ENCODE assay signal across 26 mouse cellular contexts in the genomic region with DNA sequence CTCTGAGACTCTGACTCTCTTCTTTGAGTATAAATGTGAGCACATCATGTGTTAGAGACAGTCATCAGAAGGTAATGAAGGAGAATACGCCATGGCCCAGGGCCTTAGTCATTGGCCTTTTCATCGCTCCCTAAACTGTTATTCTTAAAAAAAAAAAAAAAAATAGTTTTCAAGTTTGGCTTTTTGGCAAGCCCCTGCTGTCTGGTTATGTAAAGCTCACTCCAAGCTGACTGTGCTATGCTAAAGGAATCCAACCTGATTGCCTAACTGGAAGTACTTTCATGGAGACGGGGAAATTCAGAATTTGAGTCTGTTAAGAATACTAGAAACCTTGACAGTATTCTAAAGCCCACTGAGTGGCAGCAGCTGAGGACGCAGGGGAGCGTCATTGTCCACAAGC. TPM values are rescaled to one million over a fixed set of nuclear protein-coding genes. Genes with fewer than 3 reads are reported as not detected.
DNase-seq lines count a peak whose midpoint lies in the region; ATAC-seq and TF ChIP-seq lines count a peak whose summit lies in the region.
"Had no signal": no experiment of that assay in that cellular context is flagged by ENCODE, and none has a peak within 500 bp of the region (broad histone marks: within the 10 kb centered on the region; RNA-seq: fewer than 3 reads in every experiment).

No protein-coding gene starts in this region.

- no peak for ATAC-seq in liver, embryonic 13.5 days (ENCODE audit: low read depth)
- ATAC-seq in stomach, postnatal 0 days (ENCODE audit: low FRiP score, low TSS enrichment), result no peak
- ATAC-seq: CD4-positive, CD25-positive, alpha-beta regulatory T cell, adult 4 months; forebrain, embryonic 15.5 days; midbrain, embryonic 15.5 days had no signal

- H3K4me2 ChIP-seq in liver, embryonic 13.5 days, result no peak overlapping the region
- no peak overlapping the region for H3K4me2 ChIP-seq in stomach, postnatal 0 days (replicated peaks; ENCODE audit: low read depth)
- H3K4me2 ChIP-seq: embryonic facial prominence, embryonic 12.5 days; forebrain, embryonic 15.5 days; hindbrain, embryonic 15.5 days; limb, embryonic 13.5 days; lung, embryonic 14.5 days; midbrain, embryonic 15.5 days; neural tube, embryonic 13.5 days; stomach, embryonic 15.5 days had no signal

- H3K27me3 ChIP-seq in liver, embryonic 13.5 days, result no peaks in the 10 kb centered on the region
- no peaks in the 10 kb centered on the region for H3K27me3 ChIP-seq in stomach, postnatal 0 days (ENCODE audit: control insufficient read depth, insufficient read depth, low read length)
- H3K27me3 ChIP-seq: embryonic facial prominence, embryonic 12.5 days; forebrain, embryonic 15.5 days; hindbrain, embryonic 15.5 days; limb, embryonic 13.5 days; midbrain, embryonic 15.5 days; neural tube, embryonic 13.5 days; stomach, embryonic 15.5 days had no signal

- intact Hi-C loops in gastrocnemius, adult 2 months (cut with DNase I), result no loop called here

- peak overlapping the region; percentile 61 for H3K27ac ChIP-seq in gastrocnemius, adult 2 months
- peak overlapping the region; percentile 29; the same call in 1 of the 2 replicates for H3K27ac ChIP-seq in liver, embryonic 13.5 days
- H3K27ac ChIP-seq in stomach, postnatal 0 days (replicated peaks), result no peak overlapping the region
- H3K27ac ChIP-seq: embryonic facial prominence, embryonic 12.5 days; forebrain, embryonic 15.5 days; hindbrain, embryonic 15.5 days; limb, embryonic 13.5 days; macrophage; midbrain, embryonic 15.5 days; neural tube, embryonic 13.5 days; stomach, embryonic 15.5 days had no signal

- no peak for TF ChIP-seq CTCF in gastrocnemius, adult 2 months (IDR thresholded peaks at IDR 0.05)
- no peak for TF ChIP-seq CTCF in stomach, postnatal 0 days (IDR thresholded peaks at IDR 0.05; ENCODE audit: low read depth)

- no peak overlapping the region for H3K4me3 ChIP-seq in gastrocnemius, adult 2 months
- H3K4me3 ChIP-seq in liver, embryonic 13.5 days (replicated peaks), result no peak overlapping the region
- H3K4me3 ChIP-seq in stomach, postnatal 0 days (ENCODE audit: low read depth, low read length), result no peak overlapping the region
- H3K4me3 ChIP-seq: embryonic facial prominence, embryonic 12.5 days; forebrain, embryonic 15.5 days; hindbrain, embryonic 15.5 days; limb, embryonic 13.5 days; midbrain, embryonic 15.5 days; neural tube, embryonic 13.5 days; stomach, embryonic 15.5 days had no signal

- H3K36me3 ChIP-seq in liver, embryonic 13.5 days, result peaks cover 92% of the 10 kb centered on the region
- H3K36me3 ChIP-seq in stomach, postnatal 0 days (ENCODE audit: control insufficient read depth, insufficient read depth, low read length), result no peaks in the 10 kb centered on the region

- H3K4me1 ChIP-seq in liver, embryonic 13.5 days (replicated peaks), result peaks cover 48% of the 10 kb centered on the region
- H3K4me1 ChIP-seq in stomach, postnatal 0 days (replicated peaks; ENCODE audit: control insufficient read depth, insufficient read depth), result no peaks in the 10 kb centered on the region
- H3K4me1 ChIP-seq: forebrain, embryonic 15.5 days had no signal

- no peak overlapping the region for H3K9ac ChIP-seq in liver, embryonic 13.5 days
- H3K9ac ChIP-seq in stomach, postnatal 0 days (ENCODE audit: low read length), result no peak overlapping the region
- H3K9ac ChIP-seq: embryonic facial prominence, embryonic 12.5 days; forebrain, embryonic 15.5 days; hindbrain, embryonic 15.5 days; limb, embryonic 13.5 days; lung, embryonic 14.5 days; midbrain, embryonic 15.5 days; neural tube, embryonic 13.5 days; stomach, embryonic 15.5 days had no signal

- no peak for TF ChIP-seq EP300 in stomach, postnatal 0 days (optimal IDR thresholded peaks at IDR 0.05)

- DNase-seq in gastrocnemius, adult 2 months, result no peak
- DNase-seq in gastrocnemius, adult 18-20 months (ENCODE audit: low spot score), result no peak
- no peak for DNase-seq in liver, embryonic 13.5 days
- DNase-seq in liver, result no peak
- DNase-seq in brain, adult 2 months (ENCODE audit: low read depth, low spot score), result peak; percentile 42
- peak; percentile 5 for DNase-seq in stomach, postnatal 0 days (ENCODE audit: low spot score)
- no peak for DNase-seq in cerebellum, postnatal 10 days
- DNase-seq: adrenal gland, adult 2 months; cerebellum, adult 18-20 months; cerebellum, postnatal 25 days; gastrocnemius, postnatal 36 days; kidney, adult 9 months; kidney, postnatal 25 days; lung, embryonic 14.5 days; retina, postnatal 1 day; thymus, adult 18-20 months; thymus, postnatal 4 days had no signal

- WGBS in liver, embryonic 13.5 days (ENCODE audit: insufficient replicate concordance), result 93% methylated on average over 5 of the region's 5 CpGs
- 76% methylated on average over 5 of the region's 5 CpGs for WGBS in stomach, postnatal 0 days

- no peaks in the 10 kb centered on the region for H3K9me3 ChIP-seq in liver, embryonic 13.5 days (replicated peaks)
- no peaks in the 10 kb centered on the region for H3K9me3 ChIP-seq in stomach, postnatal 0 days (ENCODE audit: control insufficient read depth, low read length)
- H3K9me3 ChIP-seq: embryonic facial prominence, embryonic 12.5 days; forebrain, embryonic 15.5 days; hindbrain, embryonic 15.5 days; limb, embryonic 13.5 days; midbrain, embryonic 15.5 days; neural tube, embryonic 13.5 days; stomach, embryonic 15.5 days had no signal

RNA-seq across cellular contexts. Expression of gene Rnf145, which starts 22.5 kb away (rescaled TPM):
- total RNA-seq in gastrocnemius, adult 2 months (2021), result 1 to 10 TPM; 6.0 to 7.3 TPM
- 1 to 10 TPM; 6.5 to 7.4 TPM for total RNA-seq in gastrocnemius, adult 18-20 months (2021)
- 45.9 and 47.8 TPM in 2 replicates for polyA plus RNA-seq in liver, embryonic 13.5 days (2015; fragmentation: Nextera tagmentation; extraction: Ambion mirVana)
- 29.5 and 30.5 TPM in 2 replicates for polyA plus RNA-seq in stomach, postnatal 0 days (2015; fragmentation: Nextera tagmentation; extraction: Ambion mirVana)

Comparison
In these comparisons a context has a peak if more than half of its experiments do, and no peak if none do; other contexts are left out.
1. DNase-seq: peak in brain, adult 2 months (single experiment) and stomach, postnatal 0 days (single experiment); none in gastrocnemius, adult 2 months (single experiment), gastrocnemius, adult 18-20 months (single experiment), liver, embryonic 13.5 days (single experiment), liver (single experiment) and cerebellum, postnatal 10 days (0 of 2).